Mouse (Mus musculus): Measurements from ENCODE around the gene Mpped2. TPM values are rescaled to one million over a fixed set of nuclear protein-coding genes. Genes with fewer than 3 reads are reported as not detected.

The Mpped2 gene
- 17.4 and 20.2 TPM in 2 replicates for polyA plus RNA-seq (2015; fragmentation: Nextera tagmentation; extraction: Ambion mirVana)

GRCm38 (mm10) chr2:106692783-106693701 is at the start of gene Mpped2:
TSS of gene Mpped2 (plus strand) at chr2:106693269.
- no peaks in the 10 kb centered on the region for H3K36me3 ChIP-seq (ENCODE audit: control insufficient read depth, insufficient read depth, low read length)
- peak; percentile 89 for ATAC-seq
- H3K4me3 ChIP-seq (ENCODE audit: low read length), result peak within 1 kb of the TSS; percentile 91
- peak within 1 kb of the TSS; percentile 96 for H3K9ac ChIP-seq (ENCODE audit: low read depth, low read length)
- 1% methylated on average over 55 of the region's 56 CpGs for WGBS
- H3K27ac ChIP-seq (ENCODE audit: low read length), result peak within 1 kb of the TSS; percentile 86
- no peaks in the 10 kb centered on the region for H3K9me3 ChIP-seq (ENCODE audit: control insufficient read depth, low read length)
- no peaks in the 10 kb centered on the region for H3K27me3 ChIP-seq (replicated peaks; ENCODE audit: control insufficient read depth, insufficient read depth, low read length)
- H3K4me2 ChIP-seq (ENCODE audit: low read depth, low read length), result peak within 1 kb of the TSS; percentile 98
- peaks cover 8% of the 10 kb centered on the region for H3K4me1 ChIP-seq (ENCODE audit: control insufficient read depth, insufficient read depth, low read length)

GRCm38 (mm10) chr2:106644782-106645181 is 48.3 kb upstream of the Mpped2 start:
- ATAC-seq, result no peak
- H3K4me2 ChIP-seq (ENCODE audit: low read depth, low read length), result no peak overlapping the region
- H3K4me1 ChIP-seq (ENCODE audit: control insufficient read depth, insufficient read depth, low read length), result no peaks in the 10 kb centered on the region
- no peak overlapping the region for H3K27ac ChIP-seq (ENCODE audit: low read length)
- 86% methylated on average over 3 of the region's 3 CpGs for WGBS
- H3K27me3 ChIP-seq (replicated peaks; ENCODE audit: control insufficient read depth, insufficient read depth, low read length), result no peaks in the 10 kb centered on the region
- no peaks in the 10 kb centered on the region for H3K36me3 ChIP-seq (ENCODE audit: control insufficient read depth, insufficient read depth, low read length)
- H3K9me3 ChIP-seq (ENCODE audit: control insufficient read depth, low read length), result no peaks in the 10 kb centered on the region
- no peak overlapping the region for H3K9ac ChIP-seq (ENCODE audit: low read depth, low read length)
- no peak overlapping the region for H3K4me3 ChIP-seq (ENCODE audit: low read length)

- Histone ChIP-seq H3K27me3 (replicated peaks; ENCODE audit: control insufficient read depth, insufficient read depth, low read length) (no peaks in the 10 kb centered on the region), H3K9ac (ENCODE audit: low read depth, low read length) (peak overlapping the region; percentile 64), H3K4me1 (ENCODE audit: control insufficient read depth, insufficient read depth, low read length) (no peaks in the 10 kb centered on the region), H3K4me3 (ENCODE audit: low read length) (peak overlapping the region; percentile 65), H3K27ac (ENCODE audit: low read length) (peak overlapping the region; percentile 57; the same call in 1 of the 2 replicates), H3K4me2 (ENCODE audit: low read depth, low read length) (peak overlapping the region; percentile 73), H3K36me3 (ENCODE audit: control insufficient read depth, insufficient read depth, low read length) (no peaks in the 10 kb centered on the region), H3K9me3 (ENCODE audit: control insufficient read depth, low read length) (no peaks in the 10 kb centered on the region)
- WGBS, result 6% methylated on average over 25 of the region's 25 CpGs
- ATAC-seq, result peak; percentile 99
Observed at GRCm38 (mm10) chr2:106649686-106650570, 43.1 kb upstream of the Mpped2 start.

GRCm38 (mm10) chr2:106652151-106652550 is 40.9 kb upstream of the Mpped2 start:
- Histone ChIP-seq H3K9me3 (ENCODE audit: control insufficient read depth, low read length) (no peaks in the 10 kb centered on the region), H3K36me3 (ENCODE audit: control insufficient read depth, insufficient read depth, low read length) (no peaks in the 10 kb centered on the region), H3K27ac (ENCODE audit: low read length) (no peak overlapping the region), H3K27me3 (replicated peaks; ENCODE audit: control insufficient read depth, insufficient read depth, low read length) (no peaks in the 10 kb centered on the region), H3K9ac (ENCODE audit: low read depth, low read length) (no peak overlapping the region), H3K4me3 (ENCODE audit: low read length) (no peak overlapping the region), H3K4me2 (ENCODE audit: low read depth, low read length) (no peak overlapping the region), H3K4me1 (ENCODE audit: control insufficient read depth, insufficient read depth, low read length) (no peaks in the 10 kb centered on the region)
- ATAC-seq, result no peak
- WGBS, result 80% methylated on average over 8 of the region's 8 CpGs

- 85% methylated on average over 4 of the region's 4 CpGs for WGBS
Observed at GRCm38 (mm10) chr2:106652741-106653140, 40.3 kb upstream of the Mpped2 start.

GRCm38 (mm10) chr2:106653261-106653660 is 39.8 kb upstream of the Mpped2 start:
- Histone ChIP-seq H3K4me2 (ENCODE audit: low read depth, low read length) (no peak overlapping the region), H3K9me3 (ENCODE audit: control insufficient read depth, low read length) (no peaks in the 10 kb centered on the region), H3K36me3 (ENCODE audit: control insufficient read depth, insufficient read depth, low read length) (no peaks in the 10 kb centered on the region), H3K4me1 (ENCODE audit: control insufficient read depth, insufficient read depth, low read length) (no peaks in the 10 kb centered on the region), H3K27me3 (replicated peaks; ENCODE audit: control insufficient read depth, insufficient read depth, low read length) (no peaks in the 10 kb centered on the region), H3K9ac (ENCODE audit: low read depth, low read length) (no peak overlapping the region), H3K27ac (ENCODE audit: low read length) (no peak overlapping the region), H3K4me3 (ENCODE audit: low read length) (no peak overlapping the region)
- 88% methylated on average over 4 of the region's 4 CpGs for WGBS
- no peak for ATAC-seq

More at GRCm38 (mm10) chr2:106652741-106653140, 40.3 kb upstream of the Mpped2 start:
- no peaks in the 10 kb centered on the region for H3K4me1 ChIP-seq (ENCODE audit: control insufficient read depth, insufficient read depth, low read length)
- H3K27me3 ChIP-seq (replicated peaks; ENCODE audit: control insufficient read depth, insufficient read depth, low read length), result no peaks in the 10 kb centered on the region
- no peaks in the 10 kb centered on the region for H3K36me3 ChIP-seq (ENCODE audit: control insufficient read depth, insufficient read depth, low read length)
- no peak overlapping the region for H3K4me3 ChIP-seq (ENCODE audit: low read length)
- H3K4me2 ChIP-seq (ENCODE audit: low read depth, low read length), result no peak overlapping the region
- no peak overlapping the region for H3K9ac ChIP-seq (ENCODE audit: low read depth, low read length)
- H3K27ac ChIP-seq (ENCODE audit: low read length), result no peak overlapping the region
- H3K9me3 ChIP-seq (ENCODE audit: control insufficient read depth, low read length), result no peaks in the 10 kb centered on the region
- ATAC-seq, result no peak

- Histone ChIP-seq H3K4me3 (ENCODE audit: low read length) (no peak overlapping the region), H3K36me3 (ENCODE audit: control insufficient read depth, insufficient read depth, low read length) (no peaks in the 10 kb centered on the region), H3K27me3 (replicated peaks; ENCODE audit: control insufficient read depth, insufficient read depth, low read length) (no peaks in the 10 kb centered on the region), H3K27ac (ENCODE audit: low read length) (no peak overlapping the region), H3K4me2 (ENCODE audit: low read depth, low read length) (no peak overlapping the region), H3K9ac (ENCODE audit: low read depth, low read length) (no peak overlapping the region), H3K4me1 (ENCODE audit: control insufficient read depth, insufficient read depth, low read length) (no peaks in the 10 kb centered on the region), H3K9me3 (ENCODE audit: control insufficient read depth, low read length) (no peaks in the 10 kb centered on the region)
- no peak for ATAC-seq
- 53% methylated on average over 4 of the region's 4 CpGs for WGBS
Observed at GRCm38 (mm10) chr2:106655271-106655670, 37.8 kb upstream of the Mpped2 start.

GRCm38 (mm10) chr2:106665271-106665670 is 27.8 kb upstream of the Mpped2 start:
- Histone ChIP-seq H3K4me1 (ENCODE audit: control insufficient read depth, insufficient read depth, low read length) (no peaks in the 10 kb centered on the region), H3K27ac (ENCODE audit: low read length) (no peak overlapping the region), H3K9me3 (ENCODE audit: control insufficient read depth, low read length) (no peaks in the 10 kb centered on the region), H3K9ac (ENCODE audit: low read depth, low read length) (no peak overlapping the region), H3K4me2 (ENCODE audit: low read depth, low read length) (no peak overlapping the region), H3K27me3 (replicated peaks; ENCODE audit: control insufficient read depth, insufficient read depth, low read length) (no peaks in the 10 kb centered on the region), H3K4me3 (ENCODE audit: low read length) (no peak overlapping the region), H3K36me3 (ENCODE audit: control insufficient read depth, insufficient read depth, low read length) (no peaks in the 10 kb centered on the region)
- WGBS, result 48% methylated on average over 11 of the region's 11 CpGs
- ATAC-seq, result no peak

GRCm38 (mm10) chr2:106674319-106674718 is 18.8 kb upstream of the Mpped2 start:
- peaks cover under 1% of the 10 kb centered on the region; the same call in 1 of the 2 replicates for H3K4me1 ChIP-seq (ENCODE audit: control insufficient read depth, insufficient read depth, low read length)
- no peak for ATAC-seq
- H3K4me2 ChIP-seq (ENCODE audit: low read depth, low read length), result no peak overlapping the region
- no peaks in the 10 kb centered on the region for H3K36me3 ChIP-seq (ENCODE audit: control insufficient read depth, insufficient read depth, low read length)
- WGBS, result 84% methylated on average over 8 of the region's 8 CpGs
- no peak overlapping the region for H3K9ac ChIP-seq (ENCODE audit: low read depth, low read length)
- H3K4me3 ChIP-seq (ENCODE audit: low read length), result no peak overlapping the region
- H3K27me3 ChIP-seq (replicated peaks; ENCODE audit: control insufficient read depth, insufficient read depth, low read length), result no peaks in the 10 kb centered on the region
- H3K9me3 ChIP-seq (ENCODE audit: control insufficient read depth, low read length), result no peaks in the 10 kb centered on the region
- no peak overlapping the region for H3K27ac ChIP-seq (ENCODE audit: low read length)

All from intestine, embryonic 16.5 days (tissue).